Mouse (Mus musculus): ENCODE data around the gene Mapkap1. TPM values are rescaled to one million over a fixed set of nuclear protein-coding genes. Genes with fewer than 3 reads are reported as not detected.

The Mapkap1 gene
- polyA plus RNA-seq, 2 experiments, result 14.9 to 25.5 TPM

DNA sequence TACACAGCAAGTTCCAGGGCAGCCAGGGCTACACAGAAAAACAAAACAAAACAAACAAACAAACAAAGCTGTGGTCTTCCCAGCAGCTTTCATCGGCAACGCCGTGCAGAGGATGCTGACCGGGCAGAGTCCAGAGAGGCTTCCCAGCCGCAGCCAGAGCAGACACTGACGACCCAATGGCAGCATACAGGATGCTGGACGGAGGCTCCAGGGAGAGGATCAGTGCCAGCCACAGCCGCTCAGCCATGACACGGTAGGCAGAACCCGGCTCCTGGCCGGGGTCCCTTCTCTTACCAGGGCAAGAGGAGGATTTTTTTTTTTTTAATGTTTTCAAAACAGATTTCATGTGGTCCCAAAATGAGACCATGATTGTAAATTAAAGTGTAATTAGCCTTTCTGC lies 240.8 kb downstream of the Mapkap1 start:
- Histone ChIP-seq H3K27me3 (ENCODE audit: control insufficient read depth, insufficient read depth, low read length) (no peaks in the 10 kb centered on the region; the same call in 1 of the 2 replicates), H3K4me2 (ENCODE audit: low read depth) (no peak overlapping the region), H3K9ac (replicated peaks) (no peak overlapping the region), H3K36me3 (replicated peaks; ENCODE audit: control insufficient read depth, insufficient read depth, low read depth) (no peaks in the 10 kb centered on the region), H3K4me1 (replicated peaks; ENCODE audit: control insufficient read depth in 2 of 2, insufficient read depth in 2 of 2, low read length in 1 of 2) (peaks cover 6 to 7% of the 10 kb centered on the region in 2 experiments), H3K9me3 (ENCODE audit: control insufficient read depth, low read length) (no peaks in the 10 kb centered on the region), H3K4me3 (ENCODE audit: insufficient read depth in 1 of 2, low read depth in 2 of 2, low read length in 2 of 2) (no peak overlapping the region), H3K27ac (no peak overlapping the region)
- ATAC-seq (ENCODE audit: insufficient read depth) (no peak), DNase-seq (ENCODE audit: low read depth in 3 of 3, low spot score in 3 of 3) (no peak)
- WGBS (ENCODE audit: insufficient replicate concordance), result 63% methylated on average over 11 of the region's 11 CpGs
- TF ChIP-seq EP300 (IDR thresholded peaks at IDR 0.05; ENCODE audit: low read depth) (no peak), CTCF (IDR thresholded peaks at IDR 0.05; ENCODE audit: low read depth) (no peak)

GRCm38 (mm10) chr2:34667820-34668219 lies 261.2 kb downstream of the Mapkap1 start:
- no peak overlapping the region for H3K9ac ChIP-seq (replicated peaks)
- WGBS (ENCODE audit: insufficient replicate concordance), result 47% methylated on average over 10 of the region's 10 CpGs
- H3K27ac ChIP-seq, result no peak overlapping the region
- no peaks in the 10 kb centered on the region for H3K36me3 ChIP-seq (replicated peaks; ENCODE audit: control insufficient read depth, insufficient read depth, low read depth)
- H3K4me2 ChIP-seq (ENCODE audit: low read depth), result no peak overlapping the region
- no peaks in the 10 kb centered on the region for H3K9me3 ChIP-seq (ENCODE audit: control insufficient read depth, low read length)
- ATAC-seq (ENCODE audit: insufficient read depth) (no peak), DNase-seq (ENCODE audit: low read depth in 3 of 3, low spot score in 3 of 3) (no peak)
- H3K4me1 ChIP-seq (replicated peaks; ENCODE audit: control insufficient read depth in 2 of 2, insufficient read depth in 2 of 2, low read length in 1 of 2), result peaks cover 0 to 3% of the 10 kb centered on the region in 2 experiments; a peak in 1 of 4 replicates
- no peak overlapping the region for H3K4me3 ChIP-seq (ENCODE audit: insufficient read depth in 1 of 2, low read depth in 2 of 2, low read length in 2 of 2)
- TF ChIP-seq EP300 (IDR thresholded peaks at IDR 0.05; ENCODE audit: low read depth) (no peak), CTCF (IDR thresholded peaks at IDR 0.05; ENCODE audit: low read depth) (no peak)
- H3K27me3 ChIP-seq (ENCODE audit: control insufficient read depth, insufficient read depth, low read length), result no peaks in the 10 kb centered on the region

DNA sequence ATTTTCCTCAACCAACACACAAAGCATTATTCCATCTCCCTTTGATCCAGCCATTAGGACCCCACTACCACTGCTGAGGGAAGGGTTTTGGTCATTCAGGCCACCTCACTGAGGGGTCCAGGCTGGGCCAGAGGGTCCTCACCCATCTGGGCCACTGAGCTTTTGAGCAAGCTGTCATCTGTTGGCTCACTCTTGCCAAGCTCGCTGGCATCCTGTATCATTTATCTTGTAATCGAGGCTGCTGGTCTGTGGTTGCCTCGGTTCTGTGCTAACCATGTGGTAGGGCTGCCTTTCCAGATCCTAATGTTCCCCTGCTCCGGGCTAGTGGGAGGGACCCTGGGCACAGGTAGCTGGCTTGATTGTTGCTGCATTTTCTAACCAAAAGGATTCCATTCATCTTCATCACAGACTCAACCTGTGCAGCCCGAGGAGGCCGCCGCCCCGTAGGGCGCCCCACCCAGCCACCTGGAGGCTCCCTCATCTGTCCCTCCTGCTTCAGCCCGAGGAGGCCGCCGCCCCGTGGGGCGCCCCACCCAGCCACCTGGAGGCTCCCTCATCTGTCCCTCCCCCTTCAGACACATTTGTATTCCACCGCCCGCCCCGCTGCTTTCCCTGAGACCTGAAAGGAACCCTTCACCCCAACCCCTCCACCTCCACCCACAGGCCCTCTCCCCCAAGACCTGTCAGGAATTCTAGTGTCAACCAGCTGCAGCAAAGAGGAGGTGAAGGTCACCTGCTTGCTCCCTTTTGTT lies 262.0 kb downstream of the Mapkap1 start:
- Histone ChIP-seq H3K27ac (no peak overlapping the region), H3K4me2 (ENCODE audit: low read depth) (no peak overlapping the region), H3K4me1 (replicated peaks; ENCODE audit: control insufficient read depth in 2 of 2, insufficient read depth in 2 of 2, low read length in 1 of 2) (peaks cover 0 to 3% of the 10 kb centered on the region in 2 experiments; a peak in 1 of 4 replicates), H3K9me3 (ENCODE audit: control insufficient read depth, low read length) (no peaks in the 10 kb centered on the region), H3K36me3 (replicated peaks; ENCODE audit: control insufficient read depth, insufficient read depth, low read depth) (no peaks in the 10 kb centered on the region), H3K4me3 (ENCODE audit: insufficient read depth in 1 of 2, low read depth in 2 of 2, low read length in 2 of 2) (no peak overlapping the region), H3K9ac (replicated peaks) (no peak overlapping the region), H3K27me3 (ENCODE audit: control insufficient read depth, insufficient read depth, low read length) (no peaks in the 10 kb centered on the region)
- ATAC-seq (ENCODE audit: insufficient read depth) (no peak), DNase-seq (ENCODE audit: low read depth in 3 of 3, low spot score in 3 of 3) (no peak)
- TF ChIP-seq EP300 (IDR thresholded peaks at IDR 0.05; ENCODE audit: low read depth) (no peak), CTCF (IDR thresholded peaks at IDR 0.05; ENCODE audit: low read depth) (no peak)
- WGBS (ENCODE audit: insufficient replicate concordance), result 34% methylated on average over 17 of the region's 17 CpGs

- Histone ChIP-seq H3K27me3 (ENCODE audit: control insufficient read depth, insufficient read depth, low read length) (no peaks in the 10 kb centered on the region), H3K4me1 (replicated peaks; ENCODE audit: control insufficient read depth in 2 of 2, insufficient read depth in 2 of 2, low read length in 1 of 2) (peaks cover 0 to 3% of the 10 kb centered on the region in 2 experiments; a peak in 1 of 4 replicates), H3K27ac (no peak overlapping the region), H3K9me3 (ENCODE audit: control insufficient read depth, low read length) (no peaks in the 10 kb centered on the region), H3K9ac (replicated peaks) (no peak overlapping the region), H3K4me2 (ENCODE audit: low read depth) (no peak overlapping the region), H3K4me3 (ENCODE audit: insufficient read depth in 1 of 2, low read depth in 2 of 2, low read length in 2 of 2) (no peak overlapping the region), H3K36me3 (replicated peaks; ENCODE audit: control insufficient read depth, insufficient read depth, low read depth) (no peaks in the 10 kb centered on the region; the same call in 1 of the 2 replicates)
- no peak for TF ChIP-seq CTCF (IDR thresholded peaks at IDR 0.05; ENCODE audit: low read depth)
- no peak for TF ChIP-seq EP300 (IDR thresholded peaks at IDR 0.05; ENCODE audit: low read depth)
- ATAC-seq (ENCODE audit: insufficient read depth) (no peak), DNase-seq (ENCODE audit: low read depth in 3 of 3, low spot score in 3 of 3) (no peak)
- WGBS (ENCODE audit: insufficient replicate concordance), result 44% methylated on average over 8 of the region's 8 CpGs
Observed at GRCm38 (mm10) chr2:34669203-34669746, 262.7 kb downstream of the Mapkap1 start.

DNA sequence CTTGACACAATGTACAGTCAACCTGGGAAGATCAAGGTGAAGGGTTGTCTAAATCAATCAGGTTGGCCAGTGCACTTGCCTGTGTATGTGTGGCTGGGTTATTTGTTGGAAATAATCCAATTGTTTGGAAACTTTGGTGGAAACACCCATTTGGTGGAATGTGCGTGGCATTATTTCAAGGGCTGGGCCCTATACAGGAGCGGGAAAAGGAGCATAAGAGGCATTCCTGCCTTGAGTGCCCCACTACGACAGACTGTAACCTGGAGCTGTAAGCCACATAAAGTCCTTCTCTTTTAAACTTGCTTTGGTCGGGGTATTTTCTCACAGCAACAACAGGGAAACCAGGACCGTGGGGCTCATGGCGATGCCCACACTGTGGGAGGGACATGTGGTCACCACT lies 263.9 kb downstream of the Mapkap1 start:
- DNase-seq (ENCODE audit: low read depth in 3 of 3, low spot score in 3 of 3), result no peak
- Histone ChIP-seq H3K9ac (replicated peaks) (no peak overlapping the region), H3K36me3 (replicated peaks; ENCODE audit: control insufficient read depth, insufficient read depth, low read depth) (peaks cover 6% of the 10 kb centered on the region), H3K9me3 (ENCODE audit: control insufficient read depth, low read length) (no peaks in the 10 kb centered on the region), H3K27ac (no peak overlapping the region), H3K4me3 (ENCODE audit: insufficient read depth in 1 of 2, low read depth in 2 of 2, low read length in 2 of 2) (no peak overlapping the region), H3K4me1 (replicated peaks; ENCODE audit: control insufficient read depth in 2 of 2, insufficient read depth in 2 of 2, low read length in 1 of 2) (peaks cover 0 to 3% of the 10 kb centered on the region in 2 experiments; a peak in 1 of 4 replicates), H3K4me2 (ENCODE audit: low read depth) (no peak overlapping the region), H3K27me3 (ENCODE audit: control insufficient read depth, insufficient read depth, low read length) (no peaks in the 10 kb centered on the region)
- no peak for TF ChIP-seq CTCF (IDR thresholded peaks at IDR 0.05; ENCODE audit: low read depth)
- TF ChIP-seq EP300 (IDR thresholded peaks at IDR 0.05; ENCODE audit: low read depth), result no peak
- WGBS (ENCODE audit: insufficient replicate concordance), result 70% methylated on average over 6 of the region's 6 CpGs
- no peak for ATAC-seq (ENCODE audit: insufficient read depth)

Measured in liver, embryonic 14.5 days (tissue).